Mouse (Mus musculus): ENCODE data around the gene Pheta2.
A peak's percentile ranks its signal among the peaks of the same experiment; 100 is the strongest.
"Not testable (repeated sequence)": the region's sequence is repeated elsewhere in the genome, so short reads cannot be mapped to it uniquely, and the experiment has no call there.

The Pheta2 gene

GRCm38 (mm10) chr15:82343368-82344287 lies 4.9 kb downstream of the Pheta2 start:
- no peak for DNase-seq

DNA sequence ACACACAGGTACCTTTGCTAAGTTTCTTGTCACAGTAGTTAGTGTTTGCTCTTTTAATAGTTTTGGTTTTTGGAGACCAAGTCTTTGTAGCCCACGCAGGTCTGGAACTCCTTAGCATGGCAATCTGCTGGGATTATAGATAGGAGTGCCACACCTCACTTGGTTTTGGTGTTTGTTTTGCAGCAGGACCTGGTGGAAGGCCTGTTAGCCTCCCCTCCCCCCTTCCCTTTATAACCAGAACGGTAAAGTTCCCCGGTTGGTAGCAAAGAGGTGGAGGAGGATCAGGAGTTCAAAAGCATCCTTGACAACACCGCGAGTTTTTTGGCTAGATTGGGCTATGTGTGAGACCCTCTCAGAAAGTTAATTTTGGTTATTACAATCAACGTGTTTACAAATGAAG lies 6.2 kb downstream of the Pheta2 start:
- no peak for DNase-seq

- DNase-seq = peak; percentile 93
These were observed 7.2 kb downstream of the Pheta2 start for GRCm38 (mm10) chr15:82345820-82346470.

DNA sequence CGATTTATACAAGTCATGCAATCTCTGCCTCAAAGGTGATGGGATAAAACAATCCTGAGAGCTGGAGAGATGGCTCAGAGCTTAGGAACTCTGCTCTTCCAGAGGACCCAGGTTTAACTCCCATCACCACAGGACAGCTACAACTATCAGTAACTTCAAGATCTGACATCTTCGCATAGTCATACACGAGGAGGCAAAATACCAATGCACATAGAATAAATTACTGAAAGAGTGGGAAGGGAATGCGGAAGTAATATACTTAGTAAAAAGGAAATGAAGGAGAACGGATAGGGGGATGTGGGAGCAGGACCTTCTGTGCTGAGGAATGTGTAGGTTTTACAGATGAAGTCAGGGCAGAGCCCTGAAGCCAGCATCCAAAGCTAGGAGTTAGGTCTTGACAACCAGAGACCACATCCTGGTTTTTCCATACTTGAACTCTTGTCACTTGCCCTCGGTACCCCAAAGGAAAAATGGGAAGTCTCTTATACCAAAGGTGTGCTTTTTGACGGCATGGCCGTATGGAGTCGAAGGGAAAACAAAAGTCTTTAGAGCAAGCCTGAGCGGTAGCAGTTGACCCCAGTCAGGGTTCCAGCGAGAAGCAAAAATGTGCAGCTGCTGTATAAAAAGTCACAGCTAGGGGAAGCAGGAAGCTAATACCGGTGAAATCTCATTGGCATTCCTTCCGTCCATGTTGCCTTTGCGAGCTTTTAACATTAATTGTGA lies 8.0 kb downstream of the Pheta2 start:
- DNase-seq = no peak

GRCm38 (mm10) chr15:82347303-82347676 lies 8.5 kb downstream of the Pheta2 start:
- no peak for DNase-seq

DNA sequence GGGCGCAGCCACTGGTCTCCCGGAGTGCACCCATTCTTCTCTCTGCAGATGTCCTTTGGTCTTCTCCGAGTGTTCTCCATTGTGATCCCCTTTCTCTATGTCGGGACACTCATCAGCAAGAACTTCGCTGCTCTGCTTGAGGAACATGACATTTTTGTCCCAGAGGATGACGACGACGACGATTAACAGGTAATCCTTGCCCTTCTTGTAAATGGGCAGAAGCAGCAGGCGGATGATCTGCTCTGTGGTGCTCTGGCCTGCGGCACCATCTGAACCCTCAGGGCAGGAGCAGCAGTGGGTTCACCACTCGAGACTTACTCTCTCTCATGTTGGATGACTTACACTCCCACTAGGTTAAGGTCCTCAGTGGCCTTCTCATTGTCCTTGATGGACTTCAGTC lies 9.1 kb downstream of the Pheta2 start:
- no peak for DNase-seq

DNA sequence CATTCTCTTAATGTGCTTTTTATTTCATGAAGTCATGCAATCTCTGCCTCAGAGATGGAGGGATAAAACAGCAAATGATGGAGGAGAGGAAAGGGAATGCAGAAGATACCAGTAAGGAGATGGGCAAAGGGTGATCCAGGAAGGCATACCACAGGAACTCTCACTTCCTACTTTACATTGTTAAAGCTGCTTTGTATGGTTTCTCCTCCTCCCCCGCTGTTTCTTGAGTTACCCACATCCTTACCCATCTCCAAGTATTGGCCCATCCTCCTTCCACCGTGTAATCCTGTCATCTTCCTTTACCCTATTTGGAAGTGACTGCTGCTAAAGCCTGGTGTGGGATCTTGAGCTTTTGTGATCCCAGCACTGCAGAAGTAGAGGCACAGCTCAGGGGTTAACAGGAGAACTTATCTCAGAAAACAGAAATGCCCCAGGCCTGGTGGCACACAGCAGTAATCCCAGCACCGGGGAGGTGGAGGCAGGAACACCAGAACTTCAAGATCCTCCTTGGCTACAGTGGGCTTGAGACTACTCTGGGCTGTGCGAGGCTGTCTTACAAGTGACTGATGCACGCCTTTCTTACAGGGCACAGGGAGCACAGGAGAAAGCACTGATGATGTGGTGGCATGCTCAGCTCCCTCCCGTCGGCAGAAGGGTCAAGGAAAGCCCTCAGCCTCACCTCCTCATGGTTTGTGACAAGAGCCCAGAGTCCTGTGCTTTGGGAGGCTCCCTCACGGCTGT lies 9.7 kb downstream of the Pheta2 start:
- no peak for DNase-seq

DNA sequence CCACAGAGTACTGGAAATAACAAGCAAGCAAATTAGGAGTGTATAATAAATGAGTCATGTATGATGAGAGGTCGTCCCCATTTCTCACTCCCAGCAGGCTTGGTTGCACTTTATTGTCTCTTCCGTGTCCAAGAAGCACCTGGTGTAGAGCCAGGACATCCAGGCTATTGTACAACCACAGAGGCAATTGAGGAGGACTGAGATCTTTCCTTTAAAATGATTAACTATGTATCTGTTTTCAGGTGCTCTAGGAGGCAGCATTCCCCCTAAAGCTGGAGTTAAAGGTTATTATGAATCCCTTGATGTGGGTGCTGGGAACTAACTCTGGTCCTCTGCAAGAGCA lies 10.2 kb downstream of the Pheta2 start:
- no peak for DNase-seq

- DNase-seq = no peak
These were observed 11.6 kb downstream of the Pheta2 start for GRCm38 (mm10) chr15:82350349-82350748.

- no peak for DNase-seq
These were observed 12.7 kb downstream of the Pheta2 start for GRCm38 (mm10) chr15:82351480-82351879.

- DNase-seq = no peak
These were observed 14.5 kb downstream of the Pheta2 start for GRCm38 (mm10) chr15:82353078-82353744.

- DNase-seq = no peak
These were observed 15.0 kb downstream of the Pheta2 start for GRCm38 (mm10) chr15:82353745-82354113.

GRCm38 (mm10) chr15:82354126-82354945 lies 15.6 kb downstream of the Pheta2 start, which contains the start of gene Ndufa6:
Ndufa6 (minus strand) TSS chr15:82354322.
- DNase-seq = peak; percentile 98

- DNase-seq = no peak
These were observed 19.9 kb downstream of the Pheta2 start for GRCm38 (mm10) chr15:82358431-82359260.

GRCm38 (mm10) chr15:82361459-82362018 lies 22.8 kb downstream of the Pheta2 start:
- DNase-seq = no peak

- no peak for DNase-seq
These were observed 23.5 kb downstream of the Pheta2 start for GRCm38 (mm10) chr15:82362234-82362633.

- DNase-seq = not testable (repeated sequence)
These were observed 25.1 kb downstream of the Pheta2 start for GRCm38 (mm10) chr15:82363801-82364200.

GRCm38 (mm10) chr15:82364561-82364960 lies 25.8 kb downstream of the Pheta2 start:
- not testable (repeated sequence) for DNase-seq

DNA sequence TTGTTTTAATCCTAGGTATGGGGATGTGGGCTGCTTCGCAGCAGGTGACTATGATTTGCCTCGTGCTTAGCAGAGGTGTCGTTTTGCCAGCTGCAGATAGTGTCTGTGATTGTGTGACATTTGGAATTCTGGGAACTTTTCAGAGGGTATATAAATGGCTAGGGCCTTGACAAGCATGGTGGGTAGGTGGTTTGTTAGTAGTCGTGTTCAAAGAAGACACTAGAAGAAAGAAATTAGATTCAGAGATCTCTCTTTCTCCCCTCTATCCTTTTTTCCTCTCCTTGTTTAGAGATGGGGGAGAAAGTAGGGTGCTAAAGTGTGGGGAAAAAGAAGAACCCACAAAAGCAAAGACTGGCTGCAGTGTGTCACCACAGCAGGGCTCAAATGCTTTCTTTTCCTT lies 29.4 kb downstream of the Pheta2 start:
- DNase-seq = no peak

- no peak for DNase-seq
These were observed 30.1 kb downstream of the Pheta2 start for GRCm38 (mm10) chr15:82368851-82369250.
